Mouse (Mus musculus): ENCODE data around the gene Trim8.

GRCm38 (mm10) chr19:46523480-46524151 lies 22.1 kb downstream of the Trim8 start:
- no peak for TF ChIP-seq EP300 (IDR thresholded peaks at IDR 0.05; ENCODE audit: insufficient read depth, low read depth, low read length)
- 0 out of 2 replicates have a peak, but pooled peaks have one; percentile 29 for TF ChIP-seq POLR2A (IDR thresholded peaks at IDR 0.05; ENCODE audit: insufficient read depth, low read depth, low read length)
